Mouse (Mus musculus): ENCODE measurements at regions not wholly inside any gene's neighbourhood (a gene's known extent, or its start where the extent isn't known, plus 50 kb on each side); places are given as distances from the start of the nearest gene placed in this dataset.
"Not testable (repeated sequence)": the region's sequence is repeated elsewhere in the genome, so short reads cannot be mapped to it uniquely, and the experiment has no call there.

DNA sequence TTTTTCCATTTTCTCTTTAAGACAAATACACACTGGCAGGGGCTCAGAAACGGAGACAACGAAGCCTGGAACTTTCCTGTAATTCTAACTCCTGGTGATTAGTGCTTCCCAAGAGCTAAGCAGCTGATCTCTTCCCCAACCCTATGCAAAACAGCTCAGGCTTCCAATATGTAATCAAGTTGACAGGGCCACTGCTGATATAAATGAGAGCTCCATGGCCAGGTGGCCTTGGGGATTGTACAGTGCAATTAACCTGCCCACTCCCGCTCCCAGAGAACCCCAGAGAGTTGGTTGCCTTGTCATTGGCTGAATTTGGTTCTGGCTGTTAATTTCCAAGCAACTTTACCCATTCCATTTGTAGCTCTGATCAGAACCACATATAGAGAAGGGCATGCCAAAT, 67.8 kb downstream of the 4933415F23Rik start:
- DNase-seq (ENCODE audit: low spot score in 2 of 2), result no peak

DNA sequence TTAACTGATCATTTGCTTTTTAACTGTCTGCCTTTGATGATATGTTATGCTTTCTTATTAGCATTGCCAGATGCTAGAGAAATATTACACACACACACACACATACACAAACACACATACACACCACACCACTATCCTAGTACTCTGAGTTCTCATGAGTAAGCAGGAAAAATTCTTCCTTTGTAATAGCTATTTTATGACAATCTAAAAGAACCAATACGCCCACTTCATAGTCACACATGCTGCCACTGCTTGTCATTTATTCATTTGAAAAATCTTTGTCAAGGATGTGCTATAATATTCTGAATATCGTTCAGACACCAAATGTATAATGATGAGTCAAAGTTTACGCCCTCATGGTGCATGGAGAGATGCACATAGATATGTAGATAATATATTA, 78.5 kb downstream of the 4933415F23Rik start:
- no peak for DNase-seq (ENCODE audit: low spot score in 2 of 2)

DNA sequence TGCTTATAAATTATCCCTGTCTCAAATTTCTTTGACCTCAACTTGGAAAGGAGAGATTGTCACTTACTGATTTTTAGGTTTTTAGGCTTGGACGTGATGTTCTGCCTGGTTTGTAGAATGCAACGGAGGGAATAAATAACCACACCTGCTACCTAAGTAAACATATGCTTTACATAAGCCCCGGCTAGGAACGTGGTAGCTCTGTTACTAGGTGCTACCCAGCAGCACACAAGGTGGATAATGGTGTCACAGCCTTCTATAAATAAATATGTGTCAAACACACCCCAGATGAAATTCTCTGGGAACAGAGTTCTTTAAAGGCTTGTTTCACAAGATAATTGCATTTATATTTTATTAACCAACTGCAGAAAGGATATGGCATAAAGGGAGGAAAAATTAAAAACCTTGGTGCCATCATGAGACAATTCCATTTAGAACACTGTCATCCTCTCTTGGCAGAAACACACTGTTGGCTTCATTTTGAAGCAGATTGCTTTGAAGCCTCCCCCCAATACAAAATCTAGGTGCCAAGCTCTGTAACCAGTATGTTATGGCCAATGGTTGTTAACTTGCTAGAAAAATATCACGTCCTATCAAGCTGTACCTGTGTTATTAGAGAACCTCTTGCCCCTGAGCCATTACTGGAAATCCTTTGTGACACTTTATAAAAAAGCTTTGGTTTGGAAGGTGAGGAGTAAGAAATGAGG, 94.1 kb downstream of the 4933415F23Rik start:
- DNase-seq (ENCODE audit: low spot score in 2 of 2), result no peak

DNA sequence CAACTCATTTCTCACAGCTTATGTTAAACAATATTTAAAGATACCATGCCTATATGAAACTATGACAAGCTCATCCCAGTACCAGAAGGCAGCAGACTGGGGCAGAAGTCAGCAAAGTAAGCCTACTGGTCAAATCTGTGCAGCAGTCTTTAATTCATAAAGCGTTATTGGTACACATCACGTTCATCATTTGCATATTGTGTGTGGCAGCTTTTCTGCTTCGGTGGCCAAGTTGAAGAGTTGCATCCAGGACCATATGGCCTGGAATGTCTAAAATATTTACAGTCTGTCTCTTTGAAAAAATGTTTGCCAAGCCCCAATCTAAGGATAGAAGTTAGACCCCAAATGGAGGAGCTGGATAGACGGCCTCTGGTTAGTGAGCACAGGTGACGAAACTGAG, 97.2 kb downstream of the 4933415F23Rik start:
- DNase-seq (ENCODE audit: low spot score in 2 of 2), result no peak

DNA sequence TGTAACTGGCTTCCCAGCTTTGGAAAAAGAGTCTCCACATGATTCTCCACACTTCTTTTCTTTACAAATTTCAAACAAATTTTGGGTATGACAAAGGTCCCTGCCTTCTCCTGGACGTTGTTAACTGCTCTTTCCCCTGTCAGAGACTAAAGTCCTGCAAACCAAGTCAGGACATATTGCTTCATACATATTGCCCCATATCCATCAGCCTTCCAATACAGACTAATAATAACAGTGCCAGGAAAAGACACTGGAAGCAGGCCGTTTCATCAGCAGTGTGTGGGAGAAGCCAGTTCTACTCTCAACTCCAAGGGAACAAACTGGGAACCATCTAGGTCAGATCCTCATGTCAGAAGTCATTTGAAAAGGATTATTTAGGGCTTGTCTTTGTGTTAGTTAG, 105.4 kb downstream of the 4933415F23Rik start:
- DNase-seq (ENCODE audit: low spot score in 2 of 2), result no peak

DNA sequence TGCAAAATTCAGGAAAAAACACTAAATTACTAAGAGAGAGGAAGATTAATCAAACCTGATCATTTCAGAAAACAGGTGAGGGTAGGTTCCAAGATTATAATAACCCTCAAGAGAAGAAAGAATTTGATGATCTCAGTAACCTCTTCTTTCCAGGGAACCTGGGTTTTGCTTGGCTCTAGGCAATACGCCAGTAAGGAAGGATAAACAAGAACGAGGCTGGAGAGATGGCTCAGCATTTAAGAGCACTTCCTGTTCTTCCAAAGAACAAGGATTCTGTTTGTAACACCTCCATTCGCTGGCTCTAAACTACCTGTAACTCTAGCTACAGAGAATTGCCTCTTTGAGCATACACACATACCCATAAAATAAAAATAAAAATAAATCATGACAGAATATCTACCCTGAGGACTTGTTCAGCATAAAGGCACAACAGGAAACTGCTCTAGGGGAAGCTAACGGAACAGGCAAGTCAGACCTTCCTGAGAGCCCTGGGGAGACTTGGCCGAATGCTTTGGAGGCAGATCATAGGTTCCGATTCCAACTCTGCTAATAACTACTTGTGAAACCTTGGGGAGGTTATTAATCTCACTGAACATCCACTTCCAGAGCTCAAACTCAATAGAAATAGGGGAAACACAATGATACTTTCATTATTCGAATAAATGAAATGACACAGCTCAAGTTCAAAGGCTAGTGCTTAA, 112.4 kb downstream of the 4933415F23Rik start:
- no peak for DNase-seq (ENCODE audit: low spot score in 2 of 2)

DNA sequence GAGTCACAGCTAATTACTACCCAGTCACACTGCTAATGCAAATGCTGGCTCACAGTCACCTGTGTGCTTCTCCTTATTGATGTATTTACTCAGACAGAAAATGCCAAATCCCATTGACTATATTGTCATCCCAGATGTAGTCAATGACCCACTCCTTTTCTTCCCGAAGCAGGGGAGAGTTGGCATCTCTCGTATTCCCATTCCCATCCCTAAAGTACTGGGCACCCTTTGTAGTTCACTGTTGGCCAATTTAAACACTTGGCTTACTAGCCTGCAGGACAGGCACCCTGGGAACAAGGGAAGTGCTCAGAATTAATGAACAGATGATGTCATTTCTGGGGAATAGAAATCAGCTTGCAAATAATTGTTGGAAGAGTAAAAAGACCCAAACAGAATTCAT, 114.5 kb downstream of the 4933415F23Rik start:
- no peak for DNase-seq (ENCODE audit: low spot score in 2 of 2)

DNA sequence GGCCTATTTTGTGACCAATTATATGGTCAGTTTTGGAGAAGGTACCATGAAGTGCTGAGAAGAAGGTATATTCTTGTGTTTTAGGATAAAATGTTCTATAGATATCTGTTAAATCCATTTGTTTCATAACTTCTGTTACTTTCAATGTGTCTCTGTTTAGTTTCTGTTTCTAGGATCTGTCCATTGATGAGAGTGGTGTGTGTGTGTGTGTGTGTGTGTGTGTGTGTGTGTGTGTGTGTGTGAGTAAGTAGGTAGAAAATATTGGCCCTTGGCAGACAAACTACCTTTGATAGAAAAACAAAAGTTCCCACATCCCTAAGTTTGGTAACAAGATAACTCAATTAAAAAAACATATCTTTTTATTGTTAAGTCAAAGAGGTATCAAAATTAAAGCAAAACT, 117.8 kb downstream of the 4933415F23Rik start:
- not testable (repeated sequence) for DNase-seq (ENCODE audit: low spot score in 2 of 2)

DNA sequence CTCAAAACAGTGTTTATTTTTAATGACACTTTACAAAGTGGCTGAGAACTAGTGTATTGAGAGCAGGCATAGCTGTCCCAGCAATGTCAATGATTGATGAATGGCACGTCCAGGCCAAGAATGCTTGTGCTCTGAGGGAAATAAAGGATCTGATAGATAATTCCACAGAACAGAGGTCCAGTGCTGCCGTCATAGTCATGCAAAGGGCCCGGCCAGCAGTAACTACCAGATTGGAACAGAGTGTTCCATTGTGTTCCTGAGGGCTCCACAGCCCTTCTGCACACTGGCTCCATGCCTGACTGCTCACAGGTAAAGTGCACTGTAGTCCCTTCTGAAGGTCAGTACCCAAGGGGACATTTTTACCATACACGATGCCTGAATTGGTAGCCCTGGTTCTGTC, 127.1 kb downstream of the 4933415F23Rik start:
- no peak for DNase-seq (ENCODE audit: low spot score in 2 of 2)

DNA sequence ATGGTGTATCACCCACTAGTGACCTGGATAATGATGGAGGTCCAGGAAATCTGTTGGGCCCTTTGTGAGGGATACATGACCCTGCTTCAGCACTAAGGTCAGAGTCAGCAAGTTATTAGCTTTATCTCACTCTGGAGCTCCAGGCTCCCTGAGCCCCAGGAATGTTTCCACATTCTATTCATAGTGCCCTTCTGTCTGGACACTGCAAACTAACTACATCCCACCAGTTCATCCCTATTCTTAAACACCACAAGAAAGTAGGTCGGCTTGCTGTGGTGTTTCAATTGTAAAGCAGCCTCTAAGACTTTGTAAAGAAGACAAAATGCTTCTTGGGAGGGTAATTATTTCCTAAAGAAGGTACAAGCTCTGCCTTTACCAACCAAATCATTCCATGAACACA, 138.2 kb upstream of the Rims1 start:
- no peak for DNase-seq (ENCODE audit: low spot score in 2 of 2)

DNA sequence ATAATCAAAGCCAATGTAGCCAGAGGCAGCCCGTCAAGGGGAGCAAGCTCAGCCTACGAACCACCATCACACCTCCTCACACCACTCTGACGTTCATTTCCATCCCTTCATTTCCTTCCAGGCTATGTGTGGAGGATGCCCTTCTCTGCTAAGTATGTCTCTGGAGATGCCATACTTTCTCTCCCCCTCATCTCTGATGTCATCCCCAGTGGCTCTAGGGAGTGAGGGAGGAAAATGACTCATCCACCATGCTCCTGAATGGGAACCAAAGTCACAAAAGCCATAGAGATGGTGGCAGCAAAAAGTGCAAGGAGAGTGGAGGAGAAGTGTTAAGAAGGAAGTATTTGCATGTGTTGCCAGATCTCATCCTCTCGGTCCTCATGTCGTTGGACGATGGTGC, 134.0 kb upstream of the Rims1 start:
- no peak for DNase-seq (ENCODE audit: low spot score in 2 of 2)

DNA sequence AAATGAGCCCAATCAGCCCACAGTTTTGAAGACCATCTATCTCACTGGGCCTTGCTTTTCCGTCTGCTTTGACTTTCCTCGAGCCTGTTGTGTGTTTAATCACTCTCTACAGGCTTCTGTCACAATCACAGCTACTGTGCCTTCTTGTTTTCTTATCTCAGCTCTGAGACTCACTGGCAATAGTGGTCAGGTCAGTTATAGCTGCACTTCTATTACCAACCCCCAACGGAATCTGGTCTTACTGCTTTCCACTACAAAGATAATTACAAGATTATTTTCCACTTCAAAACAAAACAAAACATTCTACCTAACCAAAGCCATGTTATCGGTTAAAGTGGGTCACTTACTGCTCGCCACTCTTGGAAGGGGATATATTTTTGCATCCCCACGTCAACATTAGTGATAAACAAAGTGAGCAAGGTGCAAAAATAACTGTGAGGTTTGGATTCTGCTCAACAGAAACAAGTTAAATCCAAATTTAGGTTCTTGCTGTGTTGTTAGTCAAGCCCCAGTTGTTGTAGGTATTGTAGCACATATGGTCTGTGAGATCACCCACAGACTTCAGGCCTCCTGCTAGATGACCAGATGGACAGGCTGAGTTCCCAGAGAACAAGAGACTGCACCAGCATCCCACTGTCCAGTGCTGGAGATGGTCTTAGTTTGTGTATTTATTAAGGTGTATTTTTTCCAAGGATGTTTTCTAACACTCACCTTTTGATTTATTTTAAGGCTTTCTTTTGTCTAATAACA, 125.5 kb upstream of the Rims1 start:
- no peak for DNase-seq (ENCODE audit: low spot score in 2 of 2)

DNA sequence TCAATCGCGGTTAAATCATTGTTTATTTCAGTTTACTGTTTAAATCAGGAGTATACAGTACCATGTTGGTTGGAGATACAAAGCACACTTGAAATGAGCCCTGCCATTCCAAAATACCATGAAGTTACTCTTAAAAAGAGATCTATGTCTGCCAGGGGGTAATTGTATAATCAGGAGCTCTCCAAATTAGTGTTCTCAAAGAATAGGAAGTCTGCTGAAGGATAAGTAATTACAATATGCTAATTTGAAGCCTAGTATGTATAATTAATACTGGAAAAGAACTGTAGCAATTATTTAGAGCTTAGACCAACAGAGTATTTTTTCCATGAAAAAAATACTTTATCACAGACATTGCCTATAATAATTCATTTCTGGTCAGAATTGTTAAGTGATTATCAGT, 97.2 kb upstream of the Rims1 start:
- no peak for DNase-seq (ENCODE audit: low spot score in 2 of 2)

DNA sequence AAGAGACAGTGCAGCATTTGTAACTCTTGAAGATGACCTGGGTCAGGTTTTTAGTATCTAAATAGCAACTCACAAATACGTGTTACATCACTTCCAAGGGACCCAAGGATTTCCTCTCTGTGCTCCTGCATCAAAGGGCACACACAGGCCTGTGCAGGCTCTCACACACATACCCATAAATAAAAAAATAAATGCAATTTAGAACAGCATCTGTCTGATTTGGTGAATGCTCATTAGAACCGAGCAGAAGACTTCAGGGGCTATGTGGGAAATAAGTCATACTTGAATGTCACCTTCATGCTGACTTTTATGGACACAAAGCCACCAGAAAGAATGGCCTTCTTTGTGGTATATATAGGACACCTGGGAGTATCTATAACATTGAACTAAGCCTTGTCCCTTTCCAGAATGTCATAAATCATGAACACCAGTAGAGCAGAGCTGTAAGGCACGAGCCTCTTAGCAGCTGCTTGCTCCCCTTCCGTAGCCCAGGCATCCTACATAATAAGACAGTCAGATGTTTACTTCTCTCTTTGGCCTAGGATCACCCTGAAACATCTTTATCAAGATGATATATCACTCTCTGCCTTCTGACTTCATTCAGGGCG, 95.3 kb upstream of the Rims1 start:
- no peak for DNase-seq (ENCODE audit: low spot score in 2 of 2)

DNA sequence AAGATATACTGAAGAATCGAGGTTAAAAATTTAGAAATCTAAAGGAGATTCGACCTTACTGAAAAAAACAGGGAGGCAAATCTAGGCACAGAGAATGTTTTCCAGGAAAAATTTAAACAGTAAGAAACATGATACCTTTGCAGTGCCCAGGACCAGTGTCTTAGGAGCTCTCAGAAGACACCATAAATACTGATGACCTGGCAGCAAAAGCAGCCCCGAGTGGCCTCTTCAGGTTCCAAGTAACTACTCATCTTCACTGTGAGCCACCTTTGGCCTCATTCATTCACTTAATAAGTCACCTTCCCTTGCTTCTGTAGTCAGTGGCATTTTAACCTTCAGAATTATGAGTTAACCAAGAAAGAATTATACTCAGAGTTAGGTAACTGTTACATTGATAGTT, 89.3 kb upstream of the Rims1 start:
- no peak for DNase-seq (ENCODE audit: low spot score in 2 of 2)

DNA sequence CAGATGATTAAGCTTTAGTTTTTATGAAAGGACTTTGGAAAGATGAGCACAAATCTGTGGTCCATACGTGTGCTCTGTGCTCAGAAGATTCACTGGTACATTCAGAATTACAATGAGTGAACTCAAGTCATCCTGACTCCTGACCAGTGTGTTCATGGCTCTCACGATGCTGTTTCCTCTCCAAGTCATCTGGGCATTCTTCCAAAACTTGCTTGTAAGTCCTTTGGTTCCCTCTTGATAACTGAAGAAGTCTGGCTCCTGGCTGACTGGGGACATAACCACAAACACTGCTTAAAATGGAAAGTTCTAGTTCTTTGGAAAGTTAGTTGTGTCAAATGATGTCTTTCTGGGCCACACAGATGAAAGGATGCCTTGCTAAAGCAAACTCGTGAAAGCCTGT, 57.2 kb upstream of the Rims1 start:
- peak; percentile 34 to 35 for DNase-seq (ENCODE audit: low spot score in 2 of 2)
